Mouse (Mus musculus): ENCODE data around the gene 1700123L14Rik.
"Not testable (repeated sequence)": the region's sequence is repeated elsewhere in the genome, so short reads cannot be mapped to it uniquely, and the experiment has no call there.

Gene 1700123L14Rik

GRCm38 (mm10) chr6:96165818-96166379 lies at the start of gene 1700123L14Rik:
Gene 1700123L14Rik, minus strand, starts transcription at chr6:96166243.
- DNase-seq (ENCODE audit: low spot score): no peak

GRCm38 (mm10) chr6:96205395-96205794 lies 39.4 kb upstream of the 1700123L14Rik start:
- DNase-seq (ENCODE audit: low spot score): no peak

- not testable (repeated sequence) for DNase-seq (ENCODE audit: low spot score)
These were observed 32.9 kb upstream of the 1700123L14Rik start for GRCm38 (mm10) chr6:96198991-96199390.

GRCm38 (mm10) chr6:96186517-96186916 lies 20.5 kb upstream of the 1700123L14Rik start:
- no peak for DNase-seq (ENCODE audit: low spot score)

GRCm38 (mm10) chr6:96183392-96183791 lies 17.3 kb upstream of the 1700123L14Rik start:
- DNase-seq (ENCODE audit: low spot score): no peak

- DNase-seq (ENCODE audit: low spot score): no peak
These were observed 12.5 kb upstream of the 1700123L14Rik start for GRCm38 (mm10) chr6:96178530-96178929.

- DNase-seq (ENCODE audit: low spot score): no peak
These were observed 7.6 kb upstream of the 1700123L14Rik start for GRCm38 (mm10) chr6:96173681-96174080.

GRCm38 (mm10) chr6:96167031-96167430 lies 988 bp upstream of the 1700123L14Rik start:
- no peak for DNase-seq (ENCODE audit: low spot score)

GRCm38 (mm10) chr6:96165403-96165802 lies 640 bp downstream of the 1700123L14Rik start:
- no peak for DNase-seq (ENCODE audit: low spot score)

GRCm38 (mm10) chr6:96143326-96143725 lies 22.7 kb downstream of the 1700123L14Rik start:
- DNase-seq (ENCODE audit: low spot score): no peak

- DNase-seq (ENCODE audit: low spot score): no peak
These were observed 49.3 kb downstream of the 1700123L14Rik start for GRCm38 (mm10) chr6:96116534-96117272.

GRCm38 (mm10) chr6:96116148-96116533 lies 49.9 kb downstream of the 1700123L14Rik start:
- no peak for DNase-seq (ENCODE audit: low spot score)
